In genomic region chr12:34156301-34156700, GRCm38 (mm10) we compare ENCODE assay signal across 19 mouse cellular contexts.
"Had no signal": no experiment of that assay in that cellular context is flagged by ENCODE, and none has a peak within 500 bp of the region (broad histone marks: within the 10 kb centered on the region; RNA-seq: fewer than 3 reads in every experiment).

No protein-coding gene starts in this region.

- H3K9me3 ChIP-seq: liver, embryonic 12.5 days; neural tube, embryonic 13.5 days; neural tube, embryonic 15.5 days; stomach, embryonic 15.5 days had no signal

- H3K9ac ChIP-seq: liver, embryonic 12.5 days; liver, embryonic 14.5 days; lung, embryonic 14.5 days; neural tube, embryonic 13.5 days; neural tube, embryonic 15.5 days; stomach, embryonic 15.5 days had no signal

- H3K4me3 ChIP-seq: liver, embryonic 12.5 days; myocyte; neural tube, embryonic 13.5 days; neural tube, embryonic 15.5 days; stomach, embryonic 15.5 days had no signal

- H3K4me1 ChIP-seq: liver, embryonic 12.5 days; stomach, embryonic 15.5 days had no signal

- H3K27me3 ChIP-seq: liver, embryonic 12.5 days; neural tube, embryonic 13.5 days; neural tube, embryonic 15.5 days; stomach, embryonic 15.5 days had no signal

- H3K36me3 ChIP-seq: liver, embryonic 12.5 days; neural tube, embryonic 13.5 days; neural tube, embryonic 15.5 days; stomach, embryonic 15.5 days had no signal

- ATAC-seq: liver, embryonic 12.5 days had no signal

- H3K27ac ChIP-seq: liver, embryonic 12.5 days; liver, embryonic 14.5 days; neural tube, embryonic 13.5 days; neural tube, embryonic 15.5 days; stomach, embryonic 15.5 days; stomach, postnatal 0 days had no signal

- H3K4me2 ChIP-seq: liver, embryonic 12.5 days; lung, embryonic 14.5 days; neural tube, embryonic 13.5 days; neural tube, embryonic 15.5 days; stomach, embryonic 15.5 days had no signal

- DNase-seq: lung, adult 18-20 months; lung, embryonic 14.5 days; lung, postnatal 10 days; lung, postnatal 4 days; retina, postnatal 1 day; right cerebral cortex, adult 18-20 months; right cerebral cortex, postnatal 25 days; right cerebral cortex, postnatal 4 days; spleen, adult 18-20 months; thymus, adult 2 months; thymus, postnatal 25 days; thymus, postnatal 4 days had no signal
